Mouse (Mus musculus) embryonic facial prominence, embryonic 14.5 days (tissue): Measurements from ENCODE around the gene Lima1. TPM values are rescaled to one million over a fixed set of nuclear protein-coding genes. Genes with fewer than 3 reads are reported as not detected.
"Not testable (repeated sequence)": the region's sequence is repeated elsewhere in the genome, so short reads cannot be mapped to it uniquely, and the experiment has no call there.

Experiments used
- ATAC-seq: fragments of 200-750 bp; cut with Nextera tagmentation; 2 replicates; pipeline ENCODE4 v1.8.0; 2017; ENCODE audit warnings: low read depth, moderate number of reproducible peaks, moderate TSS enrichment
- DNase-seq: peaks from one replicate; pipeline ENCODE4 v3.0.0-alpha.2; 2015; ENCODE audit warnings: low spot score
- H3K27ac ChIP-seq: fragments of 300-500 bp; sonication (generic); replicated peaks from 2 replicates; pipeline ENCODE4 v1.5.1; 2014; ENCODE audit warnings: low read depth, mild to moderate bottlenecking, low read length, moderate library complexity
- H3K27me3 ChIP-seq: fragments of 300-500 bp; sonication (generic); replicated peaks from 2 replicates; pipeline ENCODE4 v1.6.1; 2014; ENCODE audit warnings: low read length; ENCODE audit not compliant: control insufficient read depth, insufficient read depth
- H3K36me3 ChIP-seq: fragments of 300-500 bp; sonication (generic); 2 replicates; pipeline ENCODE4 v1.6.1; 2014; ENCODE audit warnings: low read length, mixed read lengths; ENCODE audit not compliant: control insufficient read depth, insufficient read depth
- H3K4me1 ChIP-seq: fragments of 300-500 bp; sonication (generic); 2 replicates; pipeline ENCODE4 v1.6.1; 2014; ENCODE audit warnings: antibody characterized with exemption, low read length; ENCODE audit not compliant: control insufficient read depth, insufficient read depth
- H3K4me2 ChIP-seq: fragments of 300-500 bp; sonication (generic); 2 replicates; pipeline ENCODE4 v1.6.1; 2014; ENCODE audit warnings: low read depth, mild to moderate bottlenecking, low read length, moderate library complexity, mixed read lengths
- H3K4me3 ChIP-seq: fragments of 300-500 bp; sonication (generic); 2 replicates; pipeline ENCODE4 v1.5.1; 2014; ENCODE audit warnings: low read depth, mild to moderate bottlenecking, low read length
- H3K9ac ChIP-seq: fragments of 300-500 bp; sonication (generic); 2 replicates; pipeline ENCODE4 v1.6.1; 2014; ENCODE audit warnings: low read depth, mild to moderate bottlenecking, low read length, moderate library complexity, mixed read lengths
- H3K9me3 ChIP-seq: fragments of 300-500 bp; sonication (generic); 2 replicates; pipeline ENCODE4 v1.6.1; 2016; ENCODE audit warnings: low read length; ENCODE audit not compliant: control insufficient read depth
- WGBS: fragments of 180-500 bp; shearing (Covaris S2); extraction: QIAGEN DNeasy Blood & Tissue Kit; methylation state at CpG from one replicate; pipeline ENCODE4 v1.1.7; 2014; 5-methylcytosine and 5-hydroxymethylcytosine counted together
- polyA plus RNA-seq: library from polyadenylated mRNA; unstranded; fragments of >200 nt; fragmentation: Nextera tagmentation; extraction: Ambion mirVana; gene quantifications from 2 replicates; pipeline ENCODE4 v1.2.1, GENCODE M21; 2014

Gene Lima1
- polyA plus RNA-seq, 1 experiment from 2014 or later = 66.6 TPM

DNA sequence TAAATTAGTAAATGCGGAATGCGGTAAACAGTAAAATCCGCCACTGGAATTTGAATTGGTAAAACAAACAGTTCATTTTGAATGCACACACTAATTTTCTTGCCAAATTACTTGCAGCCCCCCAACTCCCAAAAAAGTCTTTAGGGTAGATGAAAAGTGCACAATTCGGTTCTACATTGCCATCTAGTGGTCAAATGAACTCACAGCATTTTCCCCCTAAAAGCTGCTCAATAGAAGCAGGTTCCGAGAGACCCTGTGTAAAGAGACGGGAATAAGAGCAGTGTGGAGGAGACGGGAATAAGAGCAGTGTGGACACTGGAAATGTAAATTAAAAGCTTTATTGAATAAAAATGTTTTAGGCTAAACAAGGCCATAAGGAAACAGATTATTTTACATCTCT, 97.1 kb downstream of the Lima1 start:
- ATAC-seq (no peak), DNase-seq (peak; percentile 74)
- no peak overlapping the region for H3K27ac ChIP-seq
- no peaks in the 10 kb centered on the region for H3K4me1 ChIP-seq
- H3K4me3 ChIP-seq = no peak overlapping the region
- H3K4me2 ChIP-seq = no peak overlapping the region
- WGBS = 26% methylated on average over 7 of the region's 7 CpGs
- H3K9ac ChIP-seq = no peak overlapping the region
- H3K9me3 ChIP-seq = no peaks in the 10 kb centered on the region
- H3K36me3 ChIP-seq = peaks cover 46% of the 10 kb centered on the region
- no peaks in the 10 kb centered on the region for H3K27me3 ChIP-seq

DNA sequence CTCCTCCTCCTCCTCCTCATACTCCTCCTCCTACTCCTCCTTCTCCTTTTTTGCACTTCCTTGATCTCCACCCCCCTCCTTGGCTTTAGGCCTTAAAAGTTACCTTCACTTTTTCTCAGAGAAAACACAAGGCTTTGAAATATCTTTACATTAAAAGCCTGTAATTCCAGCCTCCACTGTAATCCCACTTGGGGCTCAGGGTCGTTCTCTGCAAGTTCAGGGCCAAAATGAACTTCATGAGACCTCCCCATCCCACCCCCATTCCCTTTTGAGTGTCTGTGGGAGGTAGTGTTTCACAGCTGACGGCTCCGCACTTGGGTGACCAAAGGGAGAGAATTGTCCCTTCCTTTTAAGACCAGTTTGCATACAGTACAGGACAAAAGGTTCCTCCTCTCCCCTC, 102.3 kb downstream of the Lima1 start:
- WGBS = 27% methylated on average over 3 of the region's 3 CpGs
- Histone ChIP-seq H3K4me3 (no peak overlapping the region), H3K36me3 (no peaks in the 10 kb centered on the region), H3K4me1 (peaks cover 8% of the 10 kb centered on the region; the same call in 1 of the 2 replicates), H3K9me3 (no peaks in the 10 kb centered on the region), H3K4me2 (peak overlapping the region; percentile 80), H3K27me3 (no peaks in the 10 kb centered on the region), H3K27ac (peak overlapping the region; percentile 78), H3K9ac (no peak overlapping the region)
- no peak for DNase-seq
- no peak for ATAC-seq

DNA sequence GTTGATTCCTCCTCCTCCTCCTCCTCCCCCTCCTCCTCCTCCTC, 102.6 kb downstream of the Lima1 start, which contains the start of gene Cers5:
Cers5 (minus strand) TSS at position 5 of the 44 bp plus-strand sequence.
- DNase-seq, ATAC-seq, H3K36me3 ChIP-seq, H3K27me3 ChIP-seq, H3K9me3 ChIP-seq, H3K4me1 ChIP-seq: not testable (repeated sequence)
- Histone ChIP-seq H3K9ac (peak within 1 kb of the TSS; percentile 80), H3K4me2 (peak within 1 kb of the TSS; percentile 80), H3K27ac (peak within 1 kb of the TSS; percentile 94), H3K4me3 (peak within 1 kb of the TSS; percentile 84)

DNA sequence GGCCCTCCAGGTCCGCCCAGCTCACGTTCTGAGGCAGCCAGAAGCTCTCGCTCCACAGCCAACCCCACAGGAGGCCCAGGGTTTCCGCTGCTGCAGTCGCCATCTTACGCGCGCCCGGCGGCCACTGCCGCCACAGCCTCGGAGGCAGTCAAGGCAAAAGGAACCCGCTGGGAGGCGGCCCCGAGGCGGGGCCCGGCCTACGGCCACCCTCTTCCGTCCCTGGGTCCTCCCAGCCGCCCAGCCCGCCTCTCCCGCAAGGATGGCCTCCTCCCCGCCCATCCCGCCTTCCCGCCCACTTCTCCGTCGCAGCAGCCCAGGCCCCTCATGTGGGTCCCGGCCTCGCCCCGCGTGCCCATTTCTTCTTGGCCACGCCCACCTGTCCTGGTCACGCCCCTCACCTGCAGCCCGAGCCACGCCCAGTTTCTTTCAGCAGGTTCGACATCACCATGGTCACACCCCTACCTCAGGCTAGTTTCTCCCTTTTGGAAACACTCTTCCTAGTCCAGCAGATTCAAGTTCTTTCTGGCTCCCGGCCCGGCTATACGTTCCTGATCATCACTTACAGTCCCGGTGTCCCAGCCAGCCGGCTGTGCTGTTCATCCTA, 102.9 kb downstream of the Lima1 start:
- H3K27ac ChIP-seq = peak overlapping the region; percentile 94
- peak overlapping the region; percentile 84 for H3K4me3 ChIP-seq
- no peaks in the 10 kb centered on the region for H3K36me3 ChIP-seq
- no peaks in the 10 kb centered on the region for H3K9me3 ChIP-seq
- WGBS = 1% methylated on average over 19 of the region's 41 CpGs
- H3K4me2 ChIP-seq = peak overlapping the region; percentile 80
- peak overlapping the region; percentile 80 for H3K9ac ChIP-seq
- DNase-seq (peak; percentile 95), ATAC-seq (peak; percentile 95)
- H3K4me1 ChIP-seq = peaks cover 8% of the 10 kb centered on the region; the same call in 1 of the 2 replicates
- no peaks in the 10 kb centered on the region for H3K27me3 ChIP-seq

DNA sequence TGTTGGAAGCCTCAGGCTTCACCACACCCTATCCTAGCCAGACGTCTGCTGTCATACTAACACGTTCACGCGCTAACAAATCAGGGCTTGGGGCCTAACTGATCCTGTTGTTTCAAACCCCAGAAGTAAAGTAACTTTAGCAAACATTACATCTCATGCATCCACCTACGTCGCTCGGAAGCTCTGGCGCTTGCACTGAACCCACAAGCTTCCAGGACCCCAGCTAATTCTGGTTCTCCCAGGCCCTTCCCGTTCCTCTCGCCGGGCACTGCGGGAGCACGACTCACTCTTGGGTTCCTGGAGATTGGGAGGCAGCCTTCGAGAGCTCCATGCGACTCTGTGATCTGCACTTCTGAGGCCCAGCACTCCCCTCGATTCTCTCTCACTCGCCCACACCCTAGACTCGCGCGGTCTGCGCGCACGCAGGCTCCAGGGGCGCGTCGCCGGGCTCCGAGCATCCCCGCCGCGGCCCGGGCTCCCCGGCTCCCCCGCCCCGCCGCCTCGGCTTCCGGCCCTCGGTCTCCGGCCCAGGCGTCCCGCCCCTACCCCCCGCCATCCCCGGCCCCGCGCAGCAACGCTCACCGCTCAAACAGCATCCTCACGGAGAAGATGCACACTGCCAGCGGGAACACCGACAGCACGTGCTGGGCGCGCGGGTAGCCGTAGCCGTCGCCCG, 103.5 kb downstream of the Lima1 start:
- Histone ChIP-seq H3K9ac (peak overlapping the region; percentile 80), H3K4me2 (peak overlapping the region; percentile 80), H3K4me3 (peak overlapping the region; percentile 84), H3K36me3 (no peaks in the 10 kb centered on the region), H3K27me3 (no peaks in the 10 kb centered on the region), H3K27ac (peak overlapping the region; percentile 94), H3K4me1 (peaks cover 8% of the 10 kb centered on the region; the same call in 1 of the 2 replicates), H3K9me3 (no peaks in the 10 kb centered on the region)
- DNase-seq = peak; percentile 53
- under 1% methylated on average over 39 of the region's 59 CpGs for WGBS
- ATAC-seq = peak; percentile 67

DNA sequence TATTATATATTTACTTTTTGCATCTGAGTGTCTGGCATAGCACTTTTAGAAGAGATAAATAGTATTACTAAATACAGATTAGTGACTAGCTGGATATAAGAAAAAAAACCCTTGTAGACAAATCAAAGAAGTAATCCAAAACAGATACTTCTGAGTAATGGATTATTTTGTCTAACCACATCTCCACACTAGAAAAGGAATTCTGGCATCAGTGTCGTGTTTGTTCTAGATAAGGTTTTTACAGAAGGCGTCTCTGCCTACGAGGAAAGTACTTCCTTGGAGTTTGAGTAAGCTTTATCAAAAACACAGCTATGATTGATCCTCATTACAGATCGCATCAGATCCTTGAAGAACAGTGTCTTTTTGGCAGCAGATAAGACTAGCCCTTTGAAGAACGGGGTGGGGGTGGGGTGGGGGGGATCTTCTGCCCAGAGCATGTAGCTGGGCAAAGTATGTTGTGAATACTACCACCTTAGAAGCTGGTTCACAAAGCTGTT, 104.2 kb downstream of the Lima1 start:
- Histone ChIP-seq H3K4me3 (peak overlapping the region; percentile 84), H3K36me3 (no peaks in the 10 kb centered on the region), H3K4me2 (peak overlapping the region; percentile 80), H3K27me3 (no peaks in the 10 kb centered on the region), H3K27ac (peak overlapping the region; percentile 94), H3K9me3 (no peaks in the 10 kb centered on the region), H3K9ac (peak overlapping the region; percentile 80), H3K4me1 (peaks cover 8% of the 10 kb centered on the region; the same call in 1 of the 2 replicates)
- no peak for ATAC-seq
- 13% methylated on average over 5 of the region's 5 CpGs for WGBS
- no peak for DNase-seq

DNA sequence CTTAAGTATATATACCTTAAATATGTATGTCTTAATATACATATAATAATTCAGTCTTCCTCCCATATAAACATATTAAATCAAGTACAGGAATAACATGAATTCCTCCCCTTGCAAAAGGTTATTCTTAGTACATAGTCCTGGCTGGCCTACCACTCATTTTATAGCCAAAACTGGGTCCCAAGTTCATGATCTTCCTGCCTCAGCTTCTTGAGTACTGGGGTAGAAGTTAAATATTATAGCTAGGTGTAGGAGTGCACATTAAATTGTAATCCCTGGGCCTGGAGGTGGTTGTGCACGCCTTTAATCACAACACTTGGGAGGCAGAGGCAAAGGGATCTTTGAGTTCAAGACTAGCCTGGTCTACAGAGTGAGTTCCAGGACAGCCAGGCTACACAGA, 106.5 kb downstream of the Lima1 start:
- ATAC-seq (no peak), DNase-seq (no peak)
- 87% methylated on average over 1 of the region's 1 CpGs for WGBS
- peaks cover 8% of the 10 kb centered on the region; the same call in 1 of the 2 replicates for H3K4me1 ChIP-seq
- H3K9me3 ChIP-seq = no peaks in the 10 kb centered on the region
- H3K4me2 ChIP-seq = no peak overlapping the region
- no peak overlapping the region for H3K9ac ChIP-seq
- no peak overlapping the region for H3K27ac ChIP-seq
- no peaks in the 10 kb centered on the region for H3K36me3 ChIP-seq
- H3K27me3 ChIP-seq = no peaks in the 10 kb centered on the region
- H3K4me3 ChIP-seq = no peak overlapping the region

DNA sequence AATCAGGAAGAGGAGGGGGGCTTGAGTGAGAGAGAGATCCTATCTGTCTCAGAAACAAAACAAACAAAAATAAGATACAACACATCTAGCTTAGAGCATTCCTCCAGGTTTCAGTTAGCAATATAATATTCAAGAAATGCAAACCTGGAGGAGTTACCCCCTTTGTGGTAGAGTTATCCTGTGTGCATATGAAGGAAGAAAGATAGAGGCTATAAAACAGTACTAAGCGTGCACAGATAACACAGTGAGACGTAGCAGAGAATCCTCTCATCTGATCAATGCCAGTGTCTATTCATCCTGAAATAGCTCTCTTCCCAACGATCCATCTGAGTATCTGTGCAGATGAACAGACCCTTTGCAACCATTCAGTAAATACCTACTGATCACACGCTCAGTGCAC, 107.8 kb downstream of the Lima1 start:
- ATAC-seq (no peak), DNase-seq (no peak)
- no peak overlapping the region for H3K9ac ChIP-seq
- no peak overlapping the region for H3K27ac ChIP-seq
- WGBS = 82% methylated on average over 4 of the region's 4 CpGs
- H3K36me3 ChIP-seq = no peaks in the 10 kb centered on the region
- peaks cover 8% of the 10 kb centered on the region; the same call in 1 of the 2 replicates for H3K4me1 ChIP-seq
- H3K4me3 ChIP-seq = no peak overlapping the region
- H3K27me3 ChIP-seq = no peaks in the 10 kb centered on the region
- no peaks in the 10 kb centered on the region for H3K9me3 ChIP-seq
- no peak overlapping the region for H3K4me2 ChIP-seq

DNA sequence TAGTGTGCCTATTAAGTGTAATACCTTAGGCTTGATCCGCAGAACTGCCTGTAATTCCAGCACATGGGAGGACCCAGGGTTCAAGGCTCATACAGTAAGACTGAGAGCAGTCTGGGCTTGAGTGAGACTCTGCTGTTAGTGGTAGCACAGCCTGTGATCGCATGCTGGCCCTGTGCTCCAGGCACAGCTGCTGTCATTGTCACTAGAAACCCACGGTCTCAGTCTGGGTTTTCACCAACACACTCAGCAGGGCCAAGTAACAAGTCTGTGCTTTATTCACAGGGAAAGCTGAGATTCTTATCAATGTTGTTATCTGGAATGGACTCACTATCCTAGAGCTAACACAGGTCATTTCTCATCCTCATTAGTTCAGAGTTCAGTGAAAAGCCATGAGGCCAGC, 121.1 kb downstream of the Lima1 start:
- Histone ChIP-seq H3K27me3 (no peaks in the 10 kb centered on the region), H3K4me3 (no peak overlapping the region), H3K4me1 (no peaks in the 10 kb centered on the region), H3K27ac (no peak overlapping the region), H3K9ac (no peak overlapping the region), H3K36me3 (0 out of 2 replicates have a peak, but pooled peaks cover 5% of the 10 kb centered on the region), H3K9me3 (no peaks in the 10 kb centered on the region), H3K4me2 (no peak overlapping the region)
- WGBS = 69% methylated on average over 3 of the region's 3 CpGs
- DNase-seq = no peak
- no peak for ATAC-seq
